Mouse (Mus musculus): Measurements from ENCODE around the gene Gm49321. TPM values are rescaled to one million over a fixed set of nuclear protein-coding genes. Genes with fewer than 3 reads are reported as not detected.

Gm49321 gene
- polyA plus RNA-seq, 1 experiment from 2014 or later: 13.1 TPM

GRCm38 (mm10) chr12:74014739-74015270 is 77.4 kb downstream of the Gm49321 start:
- ATAC-seq (ENCODE audit: insufficient number of reproducible peaks, low FRiP score, low TSS enrichment, low read depth): no peak
- Histone ChIP-seq H3K4me2 (replicated peaks) (no peak overlapping the region), H3K4me1 (peaks cover 4% of the 10 kb centered on the region), H3K9me3 (replicated peaks) (no peaks in the 10 kb centered on the region), H3K9ac (no peak overlapping the region), H3K36me3 (no peaks in the 10 kb centered on the region), H3K27me3 (no peaks in the 10 kb centered on the region), H3K4me3 (replicated peaks) (no peak overlapping the region), H3K27ac (replicated peaks) (no peak overlapping the region)
- 59% methylated on average over 7 of the region's 7 CpGs for WGBS

- Histone ChIP-seq H3K36me3 (no peaks in the 10 kb centered on the region), H3K27ac (replicated peaks) (no peak overlapping the region), H3K27me3 (no peaks in the 10 kb centered on the region), H3K4me2 (replicated peaks) (no peak overlapping the region), H3K4me1 (peaks cover 4% of the 10 kb centered on the region), H3K4me3 (replicated peaks) (no peak overlapping the region), H3K9ac (no peak overlapping the region), H3K9me3 (replicated peaks) (no peaks in the 10 kb centered on the region)
- no peak for ATAC-seq (ENCODE audit: insufficient number of reproducible peaks, low FRiP score, low TSS enrichment, low read depth)
- WGBS: 48% methylated on average over 5 of the region's 5 CpGs
Observed at GRCm38 (mm10) chr12:74015491-74015890, 78.0 kb downstream of the Gm49321 start.

Other genes starting within 250 kb of the Gm49321 start
- 86.3 and 100 TPM in 2 replicates for gene Hif1a, start 36.3 kb upstream of the Gm49321 start, polyA plus RNA-seq (2015; fragmentation: Nextera tagmentation; extraction: Ambion mirVana)
- 18.4 and 22.1 TPM in 2 replicates for gene Snapc1, start 26.8 kb downstream of the Gm49321 start, polyA plus RNA-seq (2015; fragmentation: Nextera tagmentation; extraction: Ambion mirVana)
- gene Syt16, start 60.0 kb downstream of the Gm49321 start, polyA plus RNA-seq (2015; fragmentation: Nextera tagmentation; extraction: Ambion mirVana): 5.1 and 5.4 TPM in 2 replicates

All from embryonic facial prominence, embryonic 15.5 days (tissue).